Mouse (Mus musculus): ENCODE measurements around the gene Urad. TPM values are rescaled to one million over a fixed set of nuclear protein-coding genes. Genes with fewer than 3 reads are reported as not detected.

Urad gene
- polyA plus RNA-seq (2016; fragmentation: Nextera tagmentation; extraction: Ambion mirVana), result not detected in 2 replicates

DNA sequence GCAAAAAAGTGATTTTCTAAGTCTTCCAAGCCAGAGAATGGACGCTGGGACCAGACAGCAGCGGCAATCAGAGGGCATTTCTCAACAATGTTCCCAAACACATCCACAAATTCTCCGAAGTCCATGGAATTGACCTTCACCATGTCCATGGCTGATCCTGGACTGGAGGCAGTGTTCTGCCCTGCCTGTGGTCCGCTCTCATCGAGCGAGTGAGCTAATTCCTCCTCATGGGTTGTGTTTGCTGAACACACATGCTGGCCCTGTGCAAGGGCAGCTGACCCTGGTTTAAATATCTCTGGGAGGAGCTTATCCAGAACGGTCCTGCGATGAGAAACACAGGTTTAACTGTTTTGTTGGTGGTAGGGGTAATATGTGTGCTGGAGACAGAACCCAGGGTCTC lies at the start of gene Urad:
TSS of gene Urad (minus strand) at position 258 of the 400 bp plus-strand sequence.
- no peak for ATAC-seq (ENCODE audit: insufficient number of reproducible peaks, insufficient read depth, low FRiP score, low TSS enrichment)
- Histone ChIP-seq H3K36me3 (no peaks in the 10 kb centered on the region), H3K4me1 (no peaks in the 10 kb centered on the region), H3K4me2 (replicated peaks) (no peak within 1 kb of the TSS), H3K4me3 (no peak within 1 kb of the TSS), H3K9ac (no peak within 1 kb of the TSS), H3K9me3 (no peaks in the 10 kb centered on the region), H3K27ac (no peak within 1 kb of the TSS), H3K27me3 (peaks cover 63% of the 10 kb centered on the region)
- WGBS, result 66% methylated on average over 8 of the region's 8 CpGs

DNA sequence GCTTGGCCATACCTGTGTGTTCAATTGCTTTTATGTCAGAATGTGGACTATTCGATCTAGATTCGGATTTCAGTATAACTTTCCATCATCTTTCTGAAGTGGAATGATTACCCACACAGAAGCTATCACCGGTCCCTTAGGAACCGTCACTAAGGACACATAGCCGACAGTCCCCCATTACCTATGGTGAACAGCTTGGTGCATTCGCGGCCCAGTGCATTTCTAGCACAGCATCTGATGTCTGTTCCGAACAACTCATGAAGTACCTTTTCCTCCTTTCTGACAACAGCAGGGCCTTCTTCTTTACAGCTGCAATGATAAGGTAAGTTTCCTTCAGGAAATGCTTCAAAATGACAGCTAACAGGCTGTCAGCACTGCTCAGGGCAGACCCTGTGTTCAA lies 48.0 kb upstream of the Urad start:
- H3K4me3 ChIP-seq, result no peak overlapping the region
- ATAC-seq (ENCODE audit: insufficient number of reproducible peaks, insufficient read depth, low FRiP score, low TSS enrichment), result no peak
- 86% methylated on average over 8 of the region's 8 CpGs for whole genome bisulfite sequencing
- H3K4me1 ChIP-seq, result no peaks in the 10 kb centered on the region
- no peak overlapping the region for H3K9ac ChIP-seq
- H3K9me3 ChIP-seq, result no peaks in the 10 kb centered on the region
- no peak overlapping the region for H3K27ac ChIP-seq
- H3K4me2 ChIP-seq (replicated peaks), result no peak overlapping the region
- no peaks in the 10 kb centered on the region for H3K36me3 ChIP-seq
- H3K27me3 ChIP-seq, result no peaks in the 10 kb centered on the region

DNA sequence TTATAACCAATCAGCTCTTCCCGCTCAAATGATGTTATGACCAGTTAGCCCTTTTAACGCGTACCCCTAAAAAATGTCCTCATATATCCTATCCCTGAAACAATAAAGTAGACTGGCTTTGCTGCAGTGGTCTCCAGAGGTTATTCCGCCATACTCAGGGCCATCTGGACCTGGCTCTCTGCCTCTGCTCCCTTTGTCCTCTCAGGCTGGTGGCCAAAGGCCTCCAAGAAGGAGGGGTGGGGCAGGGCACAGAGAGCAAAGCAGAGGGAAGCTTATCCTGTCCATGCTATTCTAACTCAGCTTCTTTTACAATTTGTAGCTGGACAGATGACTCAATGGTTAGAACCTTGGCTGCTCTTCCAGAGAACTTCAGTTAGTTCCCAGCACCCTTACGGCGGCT lies 46.0 kb upstream of the Urad start:
- 89% methylated on average over 6 of the region's 6 CpGs for WGBS
- H3K27me3 ChIP-seq, result no peaks in the 10 kb centered on the region
- H3K27ac ChIP-seq, result no peak overlapping the region
- H3K4me1 ChIP-seq, result no peaks in the 10 kb centered on the region
- H3K4me2 ChIP-seq (replicated peaks), result no peak overlapping the region
- H3K9ac ChIP-seq, result no peak overlapping the region
- no peaks in the 10 kb centered on the region for H3K9me3 ChIP-seq
- no peaks in the 10 kb centered on the region for H3K36me3 ChIP-seq
- no peak for ATAC-seq (ENCODE audit: insufficient number of reproducible peaks, insufficient read depth, low FRiP score, low TSS enrichment)
- H3K4me3 ChIP-seq, result no peak overlapping the region

DNA sequence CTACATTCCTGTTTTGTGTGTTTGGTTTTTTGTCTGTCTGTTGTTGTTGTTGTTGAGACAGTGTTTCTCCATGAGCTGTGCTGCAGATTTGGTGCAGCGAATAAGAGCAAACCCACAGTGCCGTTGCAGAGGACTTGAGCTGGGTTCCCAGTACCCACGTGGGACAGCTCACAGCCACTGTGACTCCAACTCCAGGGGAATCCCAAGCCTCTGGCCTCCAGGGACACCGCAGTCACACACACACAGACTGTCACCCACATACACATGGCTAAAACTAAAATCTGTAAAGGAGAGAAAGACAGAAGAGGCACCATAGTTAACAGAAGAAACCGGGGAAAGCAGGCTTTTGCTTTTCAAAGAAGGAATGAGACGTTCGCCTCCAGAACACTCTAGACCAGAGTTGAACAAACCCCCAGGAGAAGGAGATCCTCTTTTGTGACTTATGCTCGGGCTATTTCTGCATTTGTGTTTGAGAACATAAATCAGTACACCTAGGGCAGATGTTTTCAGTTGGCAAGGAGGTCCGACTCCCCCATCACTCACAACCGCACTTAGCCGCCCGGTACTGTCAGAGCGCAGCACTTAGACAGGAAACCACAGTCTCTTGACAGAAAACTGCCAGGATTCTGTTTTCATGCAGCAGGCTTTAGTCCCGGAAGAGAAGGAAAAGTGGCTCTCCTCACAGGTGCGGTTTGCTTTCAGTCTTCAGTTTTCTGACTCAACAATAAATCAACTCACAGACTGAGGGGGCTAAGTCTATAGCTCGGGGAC lies 43.9 kb upstream of the Urad start:
- no peak for ATAC-seq (ENCODE audit: insufficient number of reproducible peaks, insufficient read depth, low FRiP score, low TSS enrichment)
- no peak overlapping the region for H3K4me3 ChIP-seq
- no peaks in the 10 kb centered on the region for H3K9me3 ChIP-seq
- H3K27ac ChIP-seq, result no peak overlapping the region
- no peak overlapping the region for H3K4me2 ChIP-seq (replicated peaks)
- H3K27me3 ChIP-seq, result no peaks in the 10 kb centered on the region
- H3K36me3 ChIP-seq, result no peaks in the 10 kb centered on the region
- WGBS, result 64% methylated on average over 16 of the region's 16 CpGs
- no peak overlapping the region for H3K9ac ChIP-seq
- no peaks in the 10 kb centered on the region for H3K4me1 ChIP-seq

DNA sequence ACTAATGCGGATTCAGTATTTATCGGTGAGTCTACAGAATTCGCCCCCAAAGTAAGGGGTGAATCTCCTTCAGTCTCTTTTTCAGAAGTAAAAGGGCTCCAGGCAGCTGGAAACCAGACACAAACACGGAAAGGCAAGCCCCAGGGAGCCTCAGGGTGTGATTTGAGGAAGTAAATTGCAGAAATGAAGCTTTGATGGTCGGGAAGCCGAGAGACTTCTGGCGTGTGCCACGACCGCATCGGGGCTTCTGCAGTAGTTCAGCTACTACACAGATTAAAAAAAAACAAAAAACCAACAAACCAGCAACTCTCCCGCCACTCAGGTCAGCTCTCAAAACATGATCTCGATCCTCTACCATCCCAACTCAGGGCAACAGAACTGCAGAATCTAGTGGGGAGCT lies 40.8 kb upstream of the Urad start:
- Histone ChIP-seq H3K9me3 (no peaks in the 10 kb centered on the region), H3K27me3 (no peaks in the 10 kb centered on the region)

DNA sequence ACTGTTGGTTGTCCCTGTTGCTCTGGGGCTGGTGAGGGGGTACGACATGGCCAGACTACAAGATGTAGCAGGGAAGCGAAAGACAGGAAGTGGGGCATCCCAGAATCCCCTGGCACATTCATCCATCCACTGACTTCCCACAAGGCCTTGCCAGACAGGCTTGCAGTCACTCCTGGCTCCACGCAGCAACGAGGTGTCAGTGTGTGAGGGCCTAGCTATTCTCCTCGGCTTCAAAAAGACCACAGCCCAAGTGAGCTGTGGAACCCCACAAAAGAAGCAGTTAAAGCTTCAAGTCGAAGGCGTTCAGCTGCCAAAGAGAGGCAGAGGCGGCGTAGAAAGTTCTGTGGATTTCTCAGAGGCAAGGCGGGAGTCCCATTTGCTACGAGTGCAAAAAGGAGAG lies 36.2 kb upstream of the Urad start:
- 89% methylated on average over 11 of the region's 11 CpGs for WGBS

More for the DNA sequence above, 40.8 kb upstream of the Urad start:
- no peak overlapping the region for H3K9ac ChIP-seq
- H3K27ac ChIP-seq, result no peak overlapping the region
- WGBS, result 62% methylated on average over 12 of the region's 12 CpGs
- no peak overlapping the region for H3K4me3 ChIP-seq
- H3K36me3 ChIP-seq, result no peaks in the 10 kb centered on the region
- ATAC-seq (ENCODE audit: insufficient number of reproducible peaks, insufficient read depth, low FRiP score, low TSS enrichment), result no peak
- no peak overlapping the region for H3K4me2 ChIP-seq (replicated peaks)
- no peaks in the 10 kb centered on the region for H3K4me1 ChIP-seq

DNA sequence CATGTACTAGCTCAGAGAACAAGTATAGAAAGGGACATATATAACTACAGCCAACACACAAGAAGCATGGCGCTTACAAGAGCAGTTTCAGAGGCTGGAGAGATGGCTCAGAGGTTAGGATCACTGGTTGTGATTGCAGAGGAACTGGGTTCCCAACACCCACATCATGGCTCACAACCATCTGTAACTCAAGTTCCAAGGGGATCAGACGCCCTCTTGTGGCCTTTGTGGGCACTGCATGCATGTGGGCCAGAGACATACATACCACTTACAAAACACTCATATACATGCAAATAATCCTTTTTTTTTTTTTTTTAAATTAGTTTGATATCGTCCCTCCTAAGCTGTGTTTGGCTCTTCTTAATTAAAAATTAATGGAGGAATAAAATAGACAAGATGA lies 35.3 kb upstream of the Urad start:
- H3K9ac ChIP-seq, result no peak overlapping the region
- no peak overlapping the region for H3K4me2 ChIP-seq (replicated peaks)
- no peaks in the 10 kb centered on the region for H3K4me1 ChIP-seq
- no peaks in the 10 kb centered on the region for H3K27me3 ChIP-seq
- H3K36me3 ChIP-seq, result no peaks in the 10 kb centered on the region
- no peak for ATAC-seq (ENCODE audit: insufficient number of reproducible peaks, insufficient read depth, low FRiP score, low TSS enrichment)
- no peak overlapping the region for H3K4me3 ChIP-seq
- H3K27ac ChIP-seq, result no peak overlapping the region
- H3K9me3 ChIP-seq, result no peaks in the 10 kb centered on the region
- WGBS, result 48% methylated on average over 3 of the region's 3 CpGs

More for the DNA sequence above, 36.2 kb upstream of the Urad start:
- Histone ChIP-seq H3K4me3 (no peak overlapping the region), H3K9me3 (no peaks in the 10 kb centered on the region), H3K27ac (no peak overlapping the region), H3K9ac (no peak overlapping the region), H3K27me3 (no peaks in the 10 kb centered on the region), H3K4me1 (no peaks in the 10 kb centered on the region), H3K36me3 (no peaks in the 10 kb centered on the region), H3K4me2 (replicated peaks) (no peak overlapping the region)
- no peak for ATAC-seq (ENCODE audit: insufficient number of reproducible peaks, insufficient read depth, low FRiP score, low TSS enrichment)

DNA sequence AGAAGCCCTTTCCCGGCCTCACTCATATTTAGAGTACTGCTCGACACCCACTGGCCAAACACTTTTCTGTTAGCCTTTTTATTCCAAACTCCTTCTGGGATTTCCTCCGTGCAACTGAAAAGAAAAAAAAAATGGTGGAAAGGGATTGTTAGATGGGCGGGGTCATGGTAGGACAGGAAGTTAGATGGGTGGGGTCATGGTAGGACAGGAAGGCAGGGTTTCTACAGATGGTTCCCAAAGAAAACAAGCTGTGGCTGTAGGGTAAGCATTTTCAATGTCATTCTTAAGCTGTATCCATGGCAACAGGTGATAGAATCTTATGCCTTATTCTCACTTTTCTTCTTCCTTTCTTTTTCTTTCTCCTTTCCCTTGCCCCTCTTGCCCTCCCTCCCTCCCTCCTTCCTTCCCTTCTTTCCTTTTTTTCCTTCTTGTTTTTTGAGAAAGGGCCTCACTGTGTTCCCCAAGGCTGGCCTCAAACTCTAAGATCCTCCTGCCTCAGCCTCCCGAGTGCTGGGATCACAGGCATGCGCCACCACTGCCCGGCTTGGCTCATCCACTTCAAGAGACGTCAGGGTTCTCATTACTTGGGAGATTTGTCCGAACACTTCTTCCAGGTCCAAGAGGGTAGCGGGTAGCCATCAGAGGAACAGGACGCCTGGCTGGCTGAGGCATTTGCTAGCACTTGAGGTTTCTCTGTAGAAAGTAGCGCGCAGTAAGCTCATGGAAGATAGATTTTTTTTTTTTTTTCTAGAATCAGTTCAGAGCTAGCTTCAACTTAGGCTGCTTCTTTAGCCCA lies 34.2 kb upstream of the Urad start:
- no peaks in the 10 kb centered on the region for H3K4me1 ChIP-seq
- no peaks in the 10 kb centered on the region for H3K36me3 ChIP-seq
- H3K27me3 ChIP-seq, result no peaks in the 10 kb centered on the region
- H3K4me2 ChIP-seq (replicated peaks), result no peak overlapping the region
- no peak for ATAC-seq (ENCODE audit: insufficient number of reproducible peaks, insufficient read depth, low FRiP score, low TSS enrichment)
- H3K4me3 ChIP-seq, result no peak overlapping the region
- 91% methylated on average over 13 of the region's 13 CpGs for WGBS
- H3K27ac ChIP-seq, result no peak overlapping the region
- H3K9ac ChIP-seq, result no peak overlapping the region
- H3K9me3 ChIP-seq, result no peaks in the 10 kb centered on the region

DNA sequence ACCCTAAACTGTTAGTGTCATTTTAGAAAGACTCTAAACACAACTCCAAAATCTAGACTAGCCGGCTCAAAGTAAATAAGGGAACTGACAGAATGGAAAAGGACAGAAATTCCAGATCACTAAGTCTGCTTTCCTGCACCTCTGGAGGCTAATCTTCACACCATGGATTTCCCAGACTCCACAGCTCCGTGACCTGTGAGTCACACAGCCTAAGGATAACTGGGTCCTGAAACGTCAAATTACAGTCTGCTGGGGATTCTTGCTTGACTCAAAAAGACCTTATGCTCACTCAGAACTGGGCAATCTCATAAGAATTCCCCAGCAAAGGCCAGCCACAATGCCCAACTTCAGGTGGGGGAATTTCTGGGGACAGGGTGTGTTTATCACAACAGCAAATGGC lies 33.5 kb upstream of the Urad start:
- no peak overlapping the region for H3K9ac ChIP-seq
- H3K4me2 ChIP-seq (replicated peaks), result no peak overlapping the region
- no peaks in the 10 kb centered on the region for H3K36me3 ChIP-seq
- ATAC-seq (ENCODE audit: insufficient number of reproducible peaks, insufficient read depth, low FRiP score, low TSS enrichment), result no peak
- no peaks in the 10 kb centered on the region for H3K4me1 ChIP-seq
- H3K9me3 ChIP-seq, result no peaks in the 10 kb centered on the region
- 65% methylated on average over 3 of the region's 3 CpGs for WGBS
- H3K27me3 ChIP-seq, result no peaks in the 10 kb centered on the region
- H3K27ac ChIP-seq, result no peak overlapping the region
- no peak overlapping the region for H3K4me3 ChIP-seq

DNA sequence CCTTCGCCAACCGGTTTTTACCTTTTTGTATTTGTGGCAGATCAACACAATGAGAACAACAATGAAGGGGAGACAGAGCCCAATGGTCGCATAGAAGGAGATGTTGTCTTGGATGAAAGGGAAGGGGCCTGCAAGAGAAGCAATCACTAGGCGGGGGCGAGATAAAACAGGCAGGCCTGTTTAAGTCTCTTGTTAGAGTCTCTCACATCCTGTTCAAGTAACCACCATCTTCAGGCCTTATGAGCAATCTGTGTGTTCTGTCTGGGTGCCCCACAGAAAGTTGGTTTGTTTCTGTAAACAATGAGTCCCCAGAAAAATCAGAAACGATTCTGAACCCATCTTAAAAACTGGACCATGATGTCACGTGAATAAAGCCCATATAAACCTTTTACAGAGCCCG lies 32.7 kb upstream of the Urad start:
- Histone ChIP-seq H3K9me3 (no peaks in the 10 kb centered on the region), H3K27me3 (no peaks in the 10 kb centered on the region), H3K4me2 (replicated peaks) (no peak overlapping the region), H3K4me3 (no peak overlapping the region), H3K4me1 (no peaks in the 10 kb centered on the region), H3K27ac (no peak overlapping the region), H3K9ac (no peak overlapping the region), H3K36me3 (no peaks in the 10 kb centered on the region)
- ATAC-seq (ENCODE audit: insufficient number of reproducible peaks, insufficient read depth, low FRiP score, low TSS enrichment), result no peak
- 85% methylated on average over 8 of the region's 8 CpGs for WGBS

DNA sequence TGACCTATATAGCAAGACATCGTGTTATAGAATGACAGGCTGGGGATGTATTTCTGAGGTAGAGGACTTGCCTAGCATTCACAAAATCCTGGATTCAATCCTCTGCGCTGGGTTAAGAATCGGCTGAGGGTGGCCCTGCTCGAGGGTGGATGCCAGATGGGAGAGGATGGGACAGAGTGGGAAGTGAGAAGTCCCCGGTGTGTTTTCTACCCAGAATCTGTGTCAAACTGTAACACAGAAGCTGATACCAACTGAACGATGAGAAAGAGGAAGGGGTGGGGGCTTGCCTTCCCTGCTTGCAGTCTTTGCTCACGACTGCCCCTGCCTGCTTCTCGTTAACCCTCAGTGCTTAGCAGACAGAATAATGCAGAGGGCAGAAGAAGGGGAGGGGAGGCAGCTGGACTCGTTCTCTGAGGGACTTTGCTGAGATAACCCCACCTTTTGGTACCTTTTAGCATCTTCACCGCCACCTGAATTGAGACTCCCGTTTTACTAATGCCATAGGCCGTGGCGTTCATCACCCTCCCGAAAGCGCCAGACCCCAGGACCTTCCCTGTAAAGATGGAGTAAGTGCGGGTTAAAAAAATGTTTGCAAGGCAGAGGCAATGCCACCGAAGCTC lies 32.0 kb upstream of the Urad start:
- ATAC-seq (ENCODE audit: insufficient number of reproducible peaks, insufficient read depth, low FRiP score, low TSS enrichment), result no peak

DNA sequence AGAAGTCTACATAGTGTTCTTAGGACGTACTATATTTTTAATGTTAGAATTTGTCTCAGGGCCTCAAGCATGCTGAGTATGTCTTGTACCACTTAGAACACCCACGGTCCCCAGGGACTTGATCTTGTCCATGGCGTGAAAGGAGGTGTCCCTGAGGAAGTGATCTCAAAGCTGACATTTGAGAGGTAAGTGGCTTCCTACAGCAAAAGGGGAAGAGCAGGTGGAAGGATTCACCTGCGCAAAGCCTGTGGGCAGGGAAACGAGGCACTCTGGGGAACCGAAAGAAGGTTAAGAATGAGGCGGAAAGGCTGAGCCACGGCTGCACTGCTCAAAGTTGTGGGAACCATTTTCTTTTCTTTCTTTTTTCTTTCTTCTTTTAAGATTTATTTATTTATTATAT lies 29.7 kb upstream of the Urad start:
- Histone ChIP-seq H3K9me3 (no peaks in the 10 kb centered on the region), H3K27ac (no peak overlapping the region), H3K4me2 (replicated peaks) (no peak overlapping the region), H3K36me3 (no peaks in the 10 kb centered on the region), H3K9ac (no peak overlapping the region), H3K27me3 (no peaks in the 10 kb centered on the region), H3K4me3 (no peak overlapping the region), H3K4me1 (no peaks in the 10 kb centered on the region)
- ATAC-seq (ENCODE audit: insufficient number of reproducible peaks, insufficient read depth, low FRiP score, low TSS enrichment), result no peak
- WGBS, result 87% methylated on average over 8 of the region's 8 CpGs

More for the DNA sequence above, 32.0 kb upstream of the Urad start:
- Histone ChIP-seq H3K27me3 (no peaks in the 10 kb centered on the region), H3K27ac (no peak overlapping the region), H3K9me3 (no peaks in the 10 kb centered on the region), H3K9ac (no peak overlapping the region), H3K4me3 (no peak overlapping the region), H3K4me2 (replicated peaks) (no peak overlapping the region), H3K36me3 (no peaks in the 10 kb centered on the region), H3K4me1 (no peaks in the 10 kb centered on the region)
- 52% methylated on average over 17 of the region's 17 CpGs for WGBS
